Mouse (Mus musculus) heart, postnatal 4 days (tissue): ENCODE data around the gene Mob3b. TPM values are rescaled to one million over a fixed set of nuclear protein-coding genes. Genes with fewer than 3 reads are reported as not detected.

Experiments
- DNase-seq: peaks from one replicate; pipeline ENCODE4 v3.0.0; 2021
- total RNA-seq, 2 experiments: library from RNA; stranded (reverse); gene quantifications; 2 replicates each; pipeline ENCODE4 v1.2.3; 2021

Gene Mob3b
- total RNA-seq, 2 experiments from 2014 or later = 1.5 to 2.0 TPM

GRCm38 (mm10) chr4:35113516-35114248 is 43.6 kb downstream of the Mob3b start:
- DNase-seq = no peak

- DNase-seq = no peak
These were observed 44.8 kb downstream of the Mob3b start for GRCm38 (mm10) chr4:35112452-35112851.

- no peak for DNase-seq
These were observed 52.0 kb downstream of the Mob3b start for GRCm38 (mm10) chr4:35105115-35105773.

GRCm38 (mm10) chr4:35101201-35101600 is 56.1 kb downstream of the Mob3b start:
- DNase-seq = no peak

- peak; percentile 81 for DNase-seq
These were observed 57.2 kb downstream of the Mob3b start for GRCm38 (mm10) chr4:35099865-35100780.

- no peak for DNase-seq
These were observed 57.9 kb downstream of the Mob3b start for GRCm38 (mm10) chr4:35099210-35099864.

GRCm38 (mm10) chr4:35098552-35098951 is 58.7 kb downstream of the Mob3b start:
- no peak for DNase-seq

- DNase-seq = no peak
These were observed 60.8 kb downstream of the Mob3b start for GRCm38 (mm10) chr4:35096226-35097175.

GRCm38 (mm10) chr4:35092457-35092856 is 64.8 kb downstream of the Mob3b start:
- no peak for DNase-seq

GRCm38 (mm10) chr4:35091157-35091784 is 66.0 kb downstream of the Mob3b start:
- DNase-seq = no peak

GRCm38 (mm10) chr4:35089321-35090316 is 67.7 kb downstream of the Mob3b start:
- no peak for DNase-seq

- no peak for DNase-seq
These were observed 71.1 kb downstream of the Mob3b start for GRCm38 (mm10) chr4:35086067-35086700.

- no peak for DNase-seq
These were observed 73.2 kb downstream of the Mob3b start for GRCm38 (mm10) chr4:35084060-35084459.

- DNase-seq = no peak
These were observed 74.7 kb downstream of the Mob3b start for GRCm38 (mm10) chr4:35082476-35083114.

GRCm38 (mm10) chr4:35080285-35080684 is 77.0 kb downstream of the Mob3b start:
- DNase-seq = no peak

GRCm38 (mm10) chr4:35068739-35069138 is 88.5 kb downstream of the Mob3b start:
- DNase-seq = no peak

GRCm38 (mm10) chr4:35066163-35066562 is 91.1 kb downstream of the Mob3b start:
- no peak for DNase-seq

- DNase-seq = peak; percentile 23
These were observed 92.0 kb downstream of the Mob3b start for GRCm38 (mm10) chr4:35065075-35065838.
